Mouse (Mus musculus): ENCODE measurements around the gene Rsrc1. TPM values are rescaled to one million over a fixed set of nuclear protein-coding genes. Genes with fewer than 3 reads are reported as not detected.

Gene Rsrc1
- polyA plus RNA-seq, 1 experiment = 12.9 TPM

DNA sequence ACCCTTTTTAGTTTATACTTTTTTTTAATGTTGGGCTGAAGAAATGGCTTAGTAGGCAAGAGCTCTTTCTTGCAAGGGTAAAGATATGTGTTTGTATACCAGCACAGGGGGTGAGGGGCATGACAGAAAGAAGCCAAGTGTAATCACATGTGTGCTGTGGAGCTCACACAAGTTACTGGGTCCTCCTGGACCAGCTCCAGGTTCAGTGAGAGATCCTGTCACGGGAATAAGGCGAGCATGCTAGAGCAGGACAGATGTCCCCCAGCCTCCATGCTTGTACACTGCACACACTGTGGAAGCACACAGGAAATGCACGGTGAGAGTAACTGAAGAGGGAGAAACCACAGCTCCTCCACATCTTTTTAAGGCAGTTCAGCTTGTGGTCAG lies 371.6 kb downstream of the Rsrc1 start:
- Histone ChIP-seq H3K27me3 (ENCODE audit: control insufficient read depth, insufficient read depth, insufficient read length) (no peaks in the 10 kb centered on the region), H3ac (ENCODE audit: control insufficient read depth, insufficient read length) (no peak overlapping the region), H3K4me2 (ENCODE audit: low read depth) (no peak overlapping the region), H3K4me3 (no peak overlapping the region), H3K36me3 (ENCODE audit: control insufficient read depth, insufficient read depth) (no peaks in the 10 kb centered on the region), H3K79me2 (ENCODE audit: control insufficient read depth, insufficient read depth) (no peaks in the 10 kb centered on the region)
- TF ChIP-seq POLR2AphosphoS2 (IDR thresholded peaks at IDR 0.05; ENCODE audit: insufficient read length, low read depth) (no peak), TCF3 (IDR thresholded peaks at IDR 0.05; ENCODE audit: insufficient read length, low read depth) (no peak), POLR2A (IDR thresholded peaks at IDR 0.05; ENCODE audit: insufficient read length, low read depth) (no peak), CEBPB (IDR thresholded peaks at IDR 0.05; ENCODE audit: insufficient read depth, poor library complexity, severe bottlenecking) (no peak), USF1 (IDR thresholded peaks at IDR 0.05; ENCODE audit: low read depth) (no peak), REST (IDR thresholded peaks at IDR 0.05; ENCODE audit: insufficient read depth, insufficient read length) (no peak), E2F4 (IDR thresholded peaks at IDR 0.05; ENCODE audit: insufficient read depth) (no peak), TCF12 (IDR thresholded peaks at IDR 0.05; ENCODE audit: insufficient read depth, poor library complexity, severe bottlenecking) (no peak), MYOD1 (IDR thresholded peaks at IDR 0.05; ENCODE audit: control insufficient read depth in 1 of 3, insufficient read length in 2 of 3, low read depth in 2 of 3) (no peak), MAX (IDR thresholded peaks at IDR 0.05; ENCODE audit: low read depth) (no peak), MYOG (IDR thresholded peaks at IDR 0.05; ENCODE audit: control insufficient read depth in 1 of 3, insufficient read depth in 1 of 3, insufficient read length in 2 of 3, low read depth in 2 of 3) (no peak), SRF (IDR thresholded peaks at IDR 0.05; ENCODE audit: control insufficient read depth, insufficient read length, low read depth) (no peak)

DNA sequence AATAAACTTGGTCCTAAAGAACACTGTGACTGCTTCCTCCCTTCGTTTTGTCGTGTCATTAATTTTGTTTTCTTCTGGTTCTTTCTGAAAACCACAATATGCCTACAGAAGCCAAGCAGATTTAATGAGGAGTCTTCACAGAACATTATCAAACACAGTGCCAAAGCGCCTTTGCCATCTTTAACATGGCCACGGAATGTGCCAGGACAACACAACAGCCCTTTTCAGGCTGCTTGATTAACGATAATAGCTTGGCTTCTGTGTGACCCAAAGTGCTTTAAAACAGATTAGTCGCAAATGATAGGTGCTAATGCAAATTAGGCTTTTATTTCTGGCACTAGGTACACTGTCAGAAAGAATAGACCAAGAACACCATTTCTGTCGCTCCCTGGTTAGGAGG lies 377.2 kb downstream of the Rsrc1 start:
- H3ac ChIP-seq (ENCODE audit: control insufficient read depth, insufficient read length) = no peak overlapping the region
- TF ChIP-seq TCF3 (IDR thresholded peaks at IDR 0.05; ENCODE audit: insufficient read length, low read depth) = no peak
- no peak for TF ChIP-seq MYOD1 (IDR thresholded peaks at IDR 0.05; ENCODE audit: control insufficient read depth in 1 of 3, insufficient read length in 2 of 3, low read depth in 2 of 3)
- no peak for TF ChIP-seq REST (IDR thresholded peaks at IDR 0.05; ENCODE audit: insufficient read depth, insufficient read length)
- no peak for TF ChIP-seq SRF (IDR thresholded peaks at IDR 0.05; ENCODE audit: control insufficient read depth, insufficient read length, low read depth)
- no peak for TF ChIP-seq USF1 (IDR thresholded peaks at IDR 0.05; ENCODE audit: low read depth)
- no peak for TF ChIP-seq POLR2AphosphoS2 (IDR thresholded peaks at IDR 0.05; ENCODE audit: insufficient read length, low read depth)
- TF ChIP-seq TCF12 (IDR thresholded peaks at IDR 0.05; ENCODE audit: insufficient read depth, poor library complexity, severe bottlenecking) = no peak
- TF ChIP-seq MAX (IDR thresholded peaks at IDR 0.05; ENCODE audit: low read depth) = no peak
- no peak for TF ChIP-seq CEBPB (IDR thresholded peaks at IDR 0.05; ENCODE audit: insufficient read depth, poor library complexity, severe bottlenecking)
- no peak for TF ChIP-seq POLR2A (IDR thresholded peaks at IDR 0.05; ENCODE audit: insufficient read length, low read depth)
- TF ChIP-seq E2F4 (IDR thresholded peaks at IDR 0.05; ENCODE audit: insufficient read depth) = no peak
- TF ChIP-seq MYOG (IDR thresholded peaks at IDR 0.05; ENCODE audit: control insufficient read depth in 1 of 3, insufficient read depth in 1 of 3, insufficient read length in 2 of 3, low read depth in 2 of 3) = no peak
- H3K79me2 ChIP-seq (ENCODE audit: control insufficient read depth, insufficient read depth) = no peaks in the 10 kb centered on the region
- H3K4me3 ChIP-seq = no peak overlapping the region
- no peak overlapping the region for H3K4me2 ChIP-seq (ENCODE audit: low read depth)
- no peaks in the 10 kb centered on the region for H3K27me3 ChIP-seq (ENCODE audit: control insufficient read depth, insufficient read depth, insufficient read length)
- no peaks in the 10 kb centered on the region for H3K36me3 ChIP-seq (ENCODE audit: control insufficient read depth, insufficient read depth)

DNA sequence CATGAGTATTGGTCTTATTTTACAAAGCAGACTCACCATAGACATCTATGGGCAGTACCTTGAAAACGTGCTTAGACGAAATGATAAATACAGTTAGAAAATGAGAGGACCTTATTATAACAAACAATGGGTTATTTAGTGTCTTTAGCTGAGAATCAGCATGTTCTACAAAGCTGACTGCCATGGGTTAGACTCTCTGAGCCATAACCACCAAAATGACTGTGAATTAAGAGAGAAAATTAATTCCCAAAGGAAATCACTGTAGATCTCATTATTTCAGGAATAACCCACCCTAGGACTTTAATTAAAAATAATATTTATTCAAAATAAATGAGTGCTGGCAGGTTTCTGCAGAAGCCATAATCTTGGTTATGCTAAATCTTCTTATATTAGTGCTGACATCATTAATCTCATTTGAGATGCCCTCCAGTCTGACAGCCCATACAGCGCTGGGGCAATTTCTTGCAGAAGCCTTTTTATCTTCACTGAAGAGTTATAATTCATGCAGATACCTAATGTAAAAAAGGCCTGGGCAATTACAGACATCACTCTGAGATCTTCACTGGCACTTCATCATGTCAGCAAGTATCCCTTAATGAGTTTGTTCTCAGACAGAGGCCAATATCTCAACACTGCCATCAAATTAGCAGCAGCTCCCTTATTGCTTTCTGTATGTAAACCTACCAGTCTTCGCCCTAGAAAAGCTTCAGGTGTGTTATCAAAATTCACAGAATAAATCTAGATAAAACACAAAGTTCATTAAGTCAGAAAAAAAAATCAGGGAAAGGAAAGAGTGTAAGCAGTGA lies 385.1 kb downstream of the Rsrc1 start:
- peaks cover 3% of the 10 kb centered on the region for H3K27me3 ChIP-seq (ENCODE audit: control insufficient read depth, insufficient read depth, insufficient read length)
- TF ChIP-seq TCF3 (IDR thresholded peaks at IDR 0.05; ENCODE audit: insufficient read length, low read depth) (no peak), USF1 (IDR thresholded peaks at IDR 0.05; ENCODE audit: low read depth) (no peak), MYOG (IDR thresholded peaks at IDR 0.05; ENCODE audit: control insufficient read depth in 1 of 3, insufficient read depth in 1 of 3, insufficient read length in 2 of 3, low read depth in 2 of 3) (no peak)
- no peak overlapping the region for H3ac ChIP-seq (ENCODE audit: control insufficient read depth, insufficient read length)
- H3K36me3 ChIP-seq (ENCODE audit: control insufficient read depth, insufficient read depth) = no peaks in the 10 kb centered on the region
- H3K4me2 ChIP-seq (ENCODE audit: low read depth) = no peak overlapping the region
- H3K4me3 ChIP-seq = no peak overlapping the region
- no peaks in the 10 kb centered on the region for H3K79me2 ChIP-seq (ENCODE audit: control insufficient read depth, insufficient read depth)

DNA sequence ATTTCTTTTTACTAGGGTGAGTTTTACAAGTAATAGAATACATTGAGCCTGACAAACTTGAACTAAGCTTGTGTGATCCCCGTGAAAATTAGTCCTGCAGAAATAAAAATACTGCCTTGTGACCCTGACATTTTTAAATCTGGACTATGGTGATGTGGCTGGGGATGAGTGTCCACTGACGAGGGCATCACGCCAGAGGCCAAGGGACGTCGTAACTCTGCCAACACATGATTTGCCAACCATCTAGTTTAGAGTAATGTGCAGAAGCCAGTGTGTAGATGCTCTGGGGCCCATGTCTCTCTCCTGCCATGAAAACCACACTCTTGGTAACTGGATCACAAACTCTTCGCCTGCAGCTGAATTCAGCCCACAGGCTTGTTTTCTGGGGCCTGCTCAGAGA lies 386.3 kb downstream of the Rsrc1 start:
- Histone ChIP-seq H3K79me2 (ENCODE audit: control insufficient read depth, insufficient read depth) (no peaks in the 10 kb centered on the region), H3K4me3 (no peak overlapping the region), H3ac (ENCODE audit: control insufficient read depth, insufficient read length) (no peak overlapping the region), H3K27me3 (ENCODE audit: control insufficient read depth, insufficient read depth, insufficient read length) (peaks cover 3% of the 10 kb centered on the region), H3K36me3 (ENCODE audit: control insufficient read depth, insufficient read depth) (no peaks in the 10 kb centered on the region), H3K4me2 (ENCODE audit: low read depth) (no peak overlapping the region)
- no peak for TF ChIP-seq POLR2AphosphoS2 (IDR thresholded peaks at IDR 0.05; ENCODE audit: insufficient read length, low read depth)
- TF ChIP-seq REST (IDR thresholded peaks at IDR 0.05; ENCODE audit: insufficient read depth, insufficient read length) = no peak
- TF ChIP-seq E2F4 (IDR thresholded peaks at IDR 0.05; ENCODE audit: insufficient read depth) = no peak
- no peak for TF ChIP-seq MYOD1 (IDR thresholded peaks at IDR 0.05; ENCODE audit: control insufficient read depth in 1 of 3, insufficient read length in 2 of 3, low read depth in 2 of 3)
- TF ChIP-seq TCF12 (IDR thresholded peaks at IDR 0.05; ENCODE audit: insufficient read depth, poor library complexity, severe bottlenecking) = no peak
- TF ChIP-seq TCF3 (IDR thresholded peaks at IDR 0.05; ENCODE audit: insufficient read length, low read depth) = no peak
- TF ChIP-seq USF1 (IDR thresholded peaks at IDR 0.05; ENCODE audit: low read depth) = no peak
- TF ChIP-seq MAX (IDR thresholded peaks at IDR 0.05; ENCODE audit: low read depth) = no peak
- no peak for TF ChIP-seq POLR2A (IDR thresholded peaks at IDR 0.05; ENCODE audit: insufficient read length, low read depth)
- no peak for TF ChIP-seq SRF (IDR thresholded peaks at IDR 0.05; ENCODE audit: control insufficient read depth, insufficient read length, low read depth)
- no peak for TF ChIP-seq MYOG (IDR thresholded peaks at IDR 0.05; ENCODE audit: control insufficient read depth in 1 of 3, insufficient read depth in 1 of 3, insufficient read length in 2 of 3, low read depth in 2 of 3)
- no peak for TF ChIP-seq CEBPB (IDR thresholded peaks at IDR 0.05; ENCODE audit: insufficient read depth, poor library complexity, severe bottlenecking)

Data from myocyte (in vitro differentiated cells).